Mouse (Mus musculus): Measurements from ENCODE around the gene Rnf144a.

DNA sequence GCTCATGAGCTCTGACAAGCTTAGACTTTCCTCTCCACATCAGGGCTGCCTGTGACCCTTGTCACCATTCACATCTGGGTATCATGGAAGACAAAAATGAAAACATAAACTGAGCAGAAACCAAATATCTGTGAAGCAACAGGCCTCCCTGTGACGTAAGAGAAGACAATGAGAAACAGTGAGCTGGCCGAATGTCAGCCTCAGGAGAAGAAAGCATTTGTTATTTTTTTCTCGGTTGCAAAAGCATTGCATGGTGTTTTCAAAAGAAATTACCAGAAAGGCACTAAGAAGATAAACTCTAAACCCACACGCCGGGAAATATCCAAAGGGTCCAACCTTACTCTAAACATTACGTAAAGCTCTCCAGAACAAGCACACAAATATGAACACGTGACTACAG, 41.3 kb downstream of the Rnf144a start:
- TF ChIP-seq POLR2A (IDR thresholded peaks at IDR 0.05; ENCODE audit: insufficient read depth, low read length), result no peak
- TF ChIP-seq CTCF (IDR thresholded peaks at IDR 0.05; ENCODE audit: low read depth, low read length), result no peak
